Mouse (Mus musculus) liver, embryonic 12.5 days (tissue): ENCODE measurements around the gene Ttc13. TPM values are rescaled to one million over a fixed set of nuclear protein-coding genes. Genes with fewer than 3 reads are reported as not detected.

Experiments
- ATAC-seq: fragments of 200-750 bp; cut with Nextera tagmentation; 2 replicates; pipeline ENCODE4 v1.8.0; 2017; ENCODE audit warnings: moderate number of reproducible peaks, mild to moderate bottlenecking, moderate library complexity
- H3K27ac ChIP-seq: fragments of 300-500 bp; sonication (generic); 2 replicates; pipeline ENCODE4 v1.5.1; 2016; ENCODE audit warnings: mild to moderate bottlenecking
- H3K27me3 ChIP-seq: fragments of 300-500 bp; sonication (generic); replicated peaks from 2 replicates; pipeline ENCODE4 v1.6.1; 2016; ENCODE audit warnings: mild to moderate bottlenecking, moderate library complexity
- H3K36me3 ChIP-seq: fragments of 300-500 bp; sonication (generic); 2 replicates; pipeline ENCODE4 v1.6.1; 2016; ENCODE audit warnings: mild to moderate bottlenecking, moderate library complexity
- H3K4me1 ChIP-seq: fragments of 300-500 bp; sonication (generic); 2 replicates; pipeline ENCODE4 v1.6.1; 2016
- H3K4me2 ChIP-seq: fragments of 300-500 bp; sonication (generic); 2 replicates; pipeline ENCODE4 v1.6.1; 2016; ENCODE audit warnings: mild to moderate bottlenecking, moderate library complexity
- H3K4me3 ChIP-seq: fragments of 300-500 bp; sonication (generic); 2 replicates; pipeline ENCODE4 v1.5.1; 2016; ENCODE audit warnings: mild to moderate bottlenecking, moderate library complexity
- H3K9ac ChIP-seq: fragments of 300-500 bp; sonication (generic); 2 replicates; pipeline ENCODE4 v1.6.1; 2016; ENCODE audit warnings: mild to moderate bottlenecking, moderate library complexity
- H3K9me3 ChIP-seq: fragments of 300-500 bp; sonication (generic); replicated peaks from 2 replicates; pipeline ENCODE4 v1.6.1; 2016; ENCODE audit warnings: mild to moderate bottlenecking, moderate library complexity
- WGBS: fragments of 180-500 bp; shearing (Covaris S2); methylation state at CpG from one replicate; pipeline ENCODE4 v1.1.7; 2016; ENCODE audit not compliant: insufficient replicate concordance; 5-methylcytosine and 5-hydroxymethylcytosine counted together
- polyA plus RNA-seq: library from polyadenylated mRNA; unstranded; fragments of >200 nt; fragmentation: Nextera tagmentation; extraction: Ambion mirVana; gene quantifications from 2 replicates; pipeline ENCODE4 v1.2.1, GENCODE M21; 2016

The Ttc13 gene
- polyA plus RNA-seq, 1 experiment from 2014 or later = 32.4 TPM

GRCm38 (mm10) chr8:124701023-124701422, 20.8 kb downstream of the Ttc13 start:
- Histone ChIP-seq H3K36me3 (peaks cover 79% of the 10 kb centered on the region), H3K4me2 (no peak overlapping the region), H3K27ac (no peak overlapping the region), H3K9me3 (no peaks in the 10 kb centered on the region), H3K9ac (no peak overlapping the region), H3K4me1 (no peaks in the 10 kb centered on the region), H3K4me3 (no peak overlapping the region), H3K27me3 (no peaks in the 10 kb centered on the region)
- WGBS = 50% methylated on average over 9 of the region's 9 CpGs
- no peak for ATAC-seq

GRCm38 (mm10) chr8:124700271-124700670, 21.5 kb downstream of the Ttc13 start:
- H3K27ac ChIP-seq = no peak overlapping the region
- no peak overlapping the region for H3K4me2 ChIP-seq
- H3K9me3 ChIP-seq = no peaks in the 10 kb centered on the region
- H3K4me3 ChIP-seq = no peak overlapping the region
- H3K9ac ChIP-seq = no peak overlapping the region
- H3K27me3 ChIP-seq = no peaks in the 10 kb centered on the region
- H3K36me3 ChIP-seq = peaks cover 81% of the 10 kb centered on the region
- H3K4me1 ChIP-seq = no peaks in the 10 kb centered on the region
- ATAC-seq = no peak
- 78% methylated on average over 5 of the region's 5 CpGs for WGBS

GRCm38 (mm10) chr8:124695424-124696100, 26.2 kb downstream of the Ttc13 start:
- Histone ChIP-seq H3K4me1 (no peaks in the 10 kb centered on the region), H3K9me3 (no peaks in the 10 kb centered on the region), H3K4me3 (no peak overlapping the region), H3K9ac (no peak overlapping the region), H3K36me3 (peaks cover 81% of the 10 kb centered on the region), H3K27me3 (no peaks in the 10 kb centered on the region), H3K27ac (no peak overlapping the region), H3K4me2 (no peak overlapping the region)
- ATAC-seq = no peak
- 86% methylated on average over 22 of the region's 22 CpGs for WGBS

GRCm38 (mm10) chr8:124691706-124692105, 30.1 kb downstream of the Ttc13 start:
- H3K27ac ChIP-seq = no peak overlapping the region
- H3K9me3 ChIP-seq = no peaks in the 10 kb centered on the region
- H3K4me3 ChIP-seq = no peak overlapping the region
- no peaks in the 10 kb centered on the region for H3K27me3 ChIP-seq
- no peaks in the 10 kb centered on the region for H3K4me1 ChIP-seq
- H3K36me3 ChIP-seq = peaks cover 63% of the 10 kb centered on the region
- WGBS = 83% methylated on average over 4 of the region's 4 CpGs
- ATAC-seq = no peak
- no peak overlapping the region for H3K9ac ChIP-seq
- no peak overlapping the region for H3K4me2 ChIP-seq

GRCm38 (mm10) chr8:124688899-124689298, 32.9 kb downstream of the Ttc13 start:
- H3K4me1 ChIP-seq = no peaks in the 10 kb centered on the region
- no peak overlapping the region for H3K27ac ChIP-seq
- H3K9me3 ChIP-seq = no peaks in the 10 kb centered on the region
- no peak for ATAC-seq
- no peaks in the 10 kb centered on the region for H3K27me3 ChIP-seq
- H3K4me2 ChIP-seq = no peak overlapping the region
- peaks cover 66% of the 10 kb centered on the region for H3K36me3 ChIP-seq
- H3K9ac ChIP-seq = no peak overlapping the region
- 85% methylated on average over 13 of the region's 13 CpGs for WGBS
- H3K4me3 ChIP-seq = no peak overlapping the region

- 84% methylated on average over 10 of the region's 10 CpGs for WGBS
- no peak overlapping the region for H3K4me3 ChIP-seq
- H3K9ac ChIP-seq = no peak overlapping the region
- no peak overlapping the region for H3K4me2 ChIP-seq
- no peak overlapping the region for H3K27ac ChIP-seq
- H3K4me1 ChIP-seq = no peaks in the 10 kb centered on the region
- no peaks in the 10 kb centered on the region for H3K9me3 ChIP-seq
- no peaks in the 10 kb centered on the region for H3K27me3 ChIP-seq
- no peak for ATAC-seq
- H3K36me3 ChIP-seq = peaks cover 90% of the 10 kb centered on the region
These were observed 39.6 kb downstream of the Ttc13 start for GRCm38 (mm10) chr8:124682218-124682617.

GRCm38 (mm10) chr8:124681792-124682157, 40.0 kb downstream of the Ttc13 start:
- Histone ChIP-seq H3K36me3 (peaks cover 92% of the 10 kb centered on the region), H3K4me3 (no peak overlapping the region), H3K4me1 (no peaks in the 10 kb centered on the region), H3K27ac (no peak overlapping the region), H3K4me2 (no peak overlapping the region), H3K27me3 (no peaks in the 10 kb centered on the region), H3K9ac (no peak overlapping the region), H3K9me3 (no peaks in the 10 kb centered on the region)
- WGBS = 85% methylated on average over 10 of the region's 10 CpGs
- ATAC-seq = no peak

GRCm38 (mm10) chr8:124681077-124681791, 40.5 kb downstream of the Ttc13 start:
- no peak overlapping the region for H3K27ac ChIP-seq
- H3K27me3 ChIP-seq = no peaks in the 10 kb centered on the region
- H3K9ac ChIP-seq = no peak overlapping the region
- 81% methylated on average over 10 of the region's 10 CpGs for WGBS
- no peak overlapping the region for H3K4me2 ChIP-seq
- H3K4me3 ChIP-seq = no peak overlapping the region
- peaks cover 92% of the 10 kb centered on the region for H3K36me3 ChIP-seq
- ATAC-seq = no peak
- no peaks in the 10 kb centered on the region for H3K9me3 ChIP-seq
- H3K4me1 ChIP-seq = no peaks in the 10 kb centered on the region

- Histone ChIP-seq H3K36me3 (peaks cover 91% of the 10 kb centered on the region), H3K27ac (no peak overlapping the region), H3K4me2 (no peak overlapping the region), H3K4me3 (no peak overlapping the region), H3K4me1 (no peaks in the 10 kb centered on the region), H3K9ac (no peak overlapping the region), H3K9me3 (no peaks in the 10 kb centered on the region), H3K27me3 (no peaks in the 10 kb centered on the region)
- WGBS = 88% methylated on average over 13 of the region's 13 CpGs
- no peak for ATAC-seq
These were observed 43.5 kb downstream of the Ttc13 start for GRCm38 (mm10) chr8:124678246-124678645.

GRCm38 (mm10) chr8:124677486-124677885, 44.3 kb downstream of the Ttc13 start:
- Histone ChIP-seq H3K27me3 (no peaks in the 10 kb centered on the region), H3K9ac (no peak overlapping the region), H3K27ac (no peak overlapping the region), H3K4me1 (no peaks in the 10 kb centered on the region), H3K9me3 (no peaks in the 10 kb centered on the region), H3K4me3 (no peak overlapping the region), H3K36me3 (peaks cover 90% of the 10 kb centered on the region), H3K4me2 (no peak overlapping the region)
- ATAC-seq = no peak
- WGBS = 62% methylated on average over 12 of the region's 12 CpGs

- peaks cover 90% of the 10 kb centered on the region for H3K36me3 ChIP-seq
- no peak overlapping the region for H3K4me3 ChIP-seq
- H3K27ac ChIP-seq = no peak overlapping the region
- 83% methylated on average over 7 of the region's 7 CpGs for WGBS
- no peak for ATAC-seq
- no peak overlapping the region for H3K9ac ChIP-seq
- no peaks in the 10 kb centered on the region for H3K4me1 ChIP-seq
- no peaks in the 10 kb centered on the region for H3K9me3 ChIP-seq
- no peaks in the 10 kb centered on the region for H3K27me3 ChIP-seq
- no peak overlapping the region for H3K4me2 ChIP-seq
These were observed 44.7 kb downstream of the Ttc13 start for GRCm38 (mm10) chr8:124677078-124677477.

GRCm38 (mm10) chr8:124676661-124677060, 45.1 kb downstream of the Ttc13 start:
- Histone ChIP-seq H3K9ac (no peak overlapping the region), H3K4me3 (no peak overlapping the region), H3K27ac (no peak overlapping the region), H3K27me3 (no peaks in the 10 kb centered on the region), H3K4me1 (no peaks in the 10 kb centered on the region), H3K4me2 (no peak overlapping the region), H3K9me3 (no peaks in the 10 kb centered on the region), H3K36me3 (peaks cover 87% of the 10 kb centered on the region)
- no peak for ATAC-seq
- 82% methylated on average over 4 of the region's 4 CpGs for WGBS
